Mouse (Mus musculus): Measurements from ENCODE around the gene Serhl.

DNA sequence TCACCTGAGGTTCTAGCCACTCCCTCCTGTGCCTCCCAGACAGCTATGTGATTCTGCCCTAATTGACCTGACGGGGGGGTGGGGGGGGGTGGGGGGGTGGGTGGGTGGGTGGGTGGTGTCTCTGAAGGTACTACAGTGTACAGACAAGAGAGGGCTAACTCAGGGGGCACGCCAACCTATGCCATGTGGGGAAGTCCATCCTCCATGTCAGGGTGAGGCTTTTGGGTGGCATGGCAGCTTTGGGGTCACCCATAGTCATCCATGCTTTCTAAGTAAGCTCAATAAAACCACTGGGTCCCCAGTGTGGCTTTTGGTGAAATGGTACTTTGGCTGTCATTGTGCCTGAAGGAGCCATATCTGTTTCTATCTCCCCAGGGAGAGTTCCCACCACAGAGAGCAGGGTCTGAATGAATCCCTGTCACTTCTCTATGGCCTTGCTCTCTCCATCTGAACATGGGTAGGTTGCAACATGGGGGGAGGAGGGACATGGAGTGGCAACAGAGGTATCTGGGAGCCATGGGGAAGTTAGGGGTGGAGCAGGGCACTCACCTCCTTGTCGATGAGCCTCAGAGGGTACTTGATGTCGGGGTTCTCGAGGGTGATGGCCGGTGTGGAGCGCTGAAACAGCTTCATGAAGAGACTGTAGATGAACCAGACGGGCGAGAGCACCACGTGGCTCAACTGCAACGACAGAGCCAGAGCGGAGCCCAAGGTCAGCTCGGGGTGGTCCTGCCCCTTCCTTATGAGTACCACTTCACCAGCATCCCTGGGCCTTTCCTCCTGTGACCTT, 76.4 kb downstream of the Serhl start:
- TF ChIP-seq POLR2A (IDR thresholded peaks at IDR 0.05; ENCODE audit: extremely low read depth, insufficient read depth, low read length) (no peak), CTCF (IDR thresholded peaks at IDR 0.05; ENCODE audit: extremely low read depth, insufficient read depth, low read length) (no peak)

All from cortical plate, adult 2 months (tissue).